Mouse (Mus musculus): ENCODE data around the gene Plek. TPM values are rescaled to one million over a fixed set of nuclear protein-coding genes. Genes with fewer than 3 reads are reported as not detected.

Gene Plek
- polyA plus RNA-seq (2015; fragmentation: Nextera tagmentation; extraction: Ambion mirVana): 0.93 and 0.98 TPM in 2 replicates

GRCm38 (mm10) chr11:17051545-17052475 lies at the start of gene Plek, which contains the start of gene Cnrip1:
TSS of gene Plek (minus strand) at chr11:17052381.
TSS of gene Cnrip1 (plus strand) at chr11:17051586.
- DNase-seq (ENCODE audit: low spot score) (peak; percentile 41), ATAC-seq (ENCODE audit: low FRiP score, low TSS enrichment) (peak; percentile 89; the same call in 1 of the 2 replicates)
- peak within 1 kb of the TSS; percentile 71 for H3K9ac ChIP-seq (ENCODE audit: low read length)
- TF ChIP-seq CTCF (IDR thresholded peaks at IDR 0.05; ENCODE audit: low read depth) (no peak), EP300 (optimal IDR thresholded peaks at IDR 0.05) (no peak)
- H3K27me3 ChIP-seq (ENCODE audit: control insufficient read depth, insufficient read depth, low read length): no peaks in the 10 kb centered on the region
- H3K4me3 ChIP-seq (ENCODE audit: low read depth, low read length): peak within 1 kb of the TSS; percentile 57
- H3K9me3 ChIP-seq (ENCODE audit: control insufficient read depth, low read length): no peaks in the 10 kb centered on the region
- H3K4me1 ChIP-seq (replicated peaks; ENCODE audit: control insufficient read depth, insufficient read depth): no peaks in the 10 kb centered on the region
- peak within 1 kb of the TSS; percentile 63 for H3K4me2 ChIP-seq (replicated peaks; ENCODE audit: low read depth)
- H3K36me3 ChIP-seq (ENCODE audit: control insufficient read depth, insufficient read depth, low read length): no peaks in the 10 kb centered on the region
- H3K27ac ChIP-seq (replicated peaks): peak within 1 kb of the TSS; percentile 81
- 2% methylated on average over 37 of the region's 38 CpGs for WGBS

GRCm38 (mm10) chr11:17086106-17086505 lies 33.9 kb upstream of the Plek start:
- TF ChIP-seq EP300 (optimal IDR thresholded peaks at IDR 0.05) (no peak), CTCF (IDR thresholded peaks at IDR 0.05; ENCODE audit: low read depth) (no peak)
- Histone ChIP-seq H3K27me3 (ENCODE audit: control insufficient read depth, insufficient read depth, low read length) (no peaks in the 10 kb centered on the region), H3K9ac (ENCODE audit: low read length) (no peak overlapping the region), H3K27ac (replicated peaks) (no peak overlapping the region), H3K36me3 (ENCODE audit: control insufficient read depth, insufficient read depth, low read length) (no peaks in the 10 kb centered on the region), H3K4me3 (ENCODE audit: low read depth, low read length) (no peak overlapping the region), H3K4me2 (replicated peaks; ENCODE audit: low read depth) (no peak overlapping the region), H3K9me3 (ENCODE audit: control insufficient read depth, low read length) (no peaks in the 10 kb centered on the region), H3K4me1 (replicated peaks; ENCODE audit: control insufficient read depth, insufficient read depth) (no peaks in the 10 kb centered on the region)
- DNase-seq (ENCODE audit: low spot score): no peak
- peak; percentile 49; the same call in 1 of the 2 replicates for ATAC-seq (ENCODE audit: low FRiP score, low TSS enrichment)
- 9% methylated on average over 5 of the region's 5 CpGs for WGBS

- H3K9ac ChIP-seq (ENCODE audit: low read length): no peak overlapping the region
- ATAC-seq (ENCODE audit: low FRiP score, low TSS enrichment): no peak
- TF ChIP-seq CTCF (IDR thresholded peaks at IDR 0.05; ENCODE audit: low read depth) (no peak), EP300 (optimal IDR thresholded peaks at IDR 0.05) (no peak)
- H3K9me3 ChIP-seq (ENCODE audit: control insufficient read depth, low read length): no peaks in the 10 kb centered on the region
- no peak overlapping the region for H3K27ac ChIP-seq (replicated peaks)
- no peaks in the 10 kb centered on the region for H3K27me3 ChIP-seq (ENCODE audit: control insufficient read depth, insufficient read depth, low read length)
- H3K4me1 ChIP-seq (replicated peaks; ENCODE audit: control insufficient read depth, insufficient read depth): no peaks in the 10 kb centered on the region
- no peak overlapping the region for H3K4me3 ChIP-seq (ENCODE audit: low read depth, low read length)
- WGBS: 37% methylated on average over 1 of the region's 1 CpGs
- no peak overlapping the region for H3K4me2 ChIP-seq (replicated peaks; ENCODE audit: low read depth)
- DNase-seq (ENCODE audit: low spot score): no peak
- H3K36me3 ChIP-seq (ENCODE audit: control insufficient read depth, insufficient read depth, low read length): no peaks in the 10 kb centered on the region
Observed at GRCm38 (mm10) chr11:17083866-17084265, 31.7 kb upstream of the Plek start.

- Histone ChIP-seq H3K9me3 (ENCODE audit: control insufficient read depth, low read length) (no peaks in the 10 kb centered on the region), H3K27me3 (ENCODE audit: control insufficient read depth, insufficient read depth, low read length) (no peaks in the 10 kb centered on the region), H3K36me3 (ENCODE audit: control insufficient read depth, insufficient read depth, low read length) (no peaks in the 10 kb centered on the region), H3K27ac (replicated peaks) (no peak overlapping the region), H3K4me3 (ENCODE audit: low read depth, low read length) (no peak overlapping the region), H3K9ac (ENCODE audit: low read length) (no peak overlapping the region), H3K4me1 (replicated peaks; ENCODE audit: control insufficient read depth, insufficient read depth) (no peaks in the 10 kb centered on the region), H3K4me2 (replicated peaks; ENCODE audit: low read depth) (no peak overlapping the region)
- 84% methylated on average over 3 of the region's 3 CpGs for WGBS
- no peak for TF ChIP-seq EP300 (optimal IDR thresholded peaks at IDR 0.05)
- no peak for TF ChIP-seq CTCF (IDR thresholded peaks at IDR 0.05; ENCODE audit: low read depth)
- ATAC-seq (ENCODE audit: low FRiP score, low TSS enrichment) (no peak), DNase-seq (ENCODE audit: low spot score) (no peak)
Observed at GRCm38 (mm10) chr11:17083455-17083854, 31.3 kb upstream of the Plek start.

- no peaks in the 10 kb centered on the region for H3K4me1 ChIP-seq (replicated peaks; ENCODE audit: control insufficient read depth, insufficient read depth)
- no peak for DNase-seq (ENCODE audit: low spot score)
- H3K27ac ChIP-seq (replicated peaks): no peak overlapping the region
- H3K36me3 ChIP-seq (ENCODE audit: control insufficient read depth, insufficient read depth, low read length): no peaks in the 10 kb centered on the region
- 39% methylated on average over 2 of the region's 2 CpGs for WGBS
- no peak; the same call in 1 of the 2 replicates for ATAC-seq (ENCODE audit: low FRiP score, low TSS enrichment)
- H3K9me3 ChIP-seq (ENCODE audit: control insufficient read depth, low read length): no peaks in the 10 kb centered on the region
- H3K4me3 ChIP-seq (ENCODE audit: low read depth, low read length): no peak overlapping the region
- TF ChIP-seq CTCF (IDR thresholded peaks at IDR 0.05; ENCODE audit: low read depth) (peak; percentile 85), EP300 (optimal IDR thresholded peaks at IDR 0.05) (no peak)
- H3K27me3 ChIP-seq (ENCODE audit: control insufficient read depth, insufficient read depth, low read length): no peaks in the 10 kb centered on the region
- no peak overlapping the region for H3K9ac ChIP-seq (ENCODE audit: low read length)
- H3K4me2 ChIP-seq (replicated peaks; ENCODE audit: low read depth): no peak overlapping the region
Observed at GRCm38 (mm10) chr11:17082953-17083352, 30.8 kb upstream of the Plek start.

- H3K4me3 ChIP-seq (ENCODE audit: low read depth, low read length): no peak overlapping the region
- no peaks in the 10 kb centered on the region for H3K9me3 ChIP-seq (ENCODE audit: control insufficient read depth, low read length)
- no peak for DNase-seq (ENCODE audit: low spot score)
- no peak overlapping the region for H3K9ac ChIP-seq (ENCODE audit: low read length)
- ATAC-seq (ENCODE audit: low FRiP score, low TSS enrichment): no peak
- TF ChIP-seq EP300 (optimal IDR thresholded peaks at IDR 0.05) (no peak), CTCF (IDR thresholded peaks at IDR 0.05; ENCODE audit: low read depth) (no peak)
- no peak overlapping the region for H3K27ac ChIP-seq (replicated peaks)
- no peaks in the 10 kb centered on the region for H3K4me1 ChIP-seq (replicated peaks; ENCODE audit: control insufficient read depth, insufficient read depth)
- H3K36me3 ChIP-seq (ENCODE audit: control insufficient read depth, insufficient read depth, low read length): no peaks in the 10 kb centered on the region
- 65% methylated on average over 3 of the region's 3 CpGs for WGBS
- H3K27me3 ChIP-seq (ENCODE audit: control insufficient read depth, insufficient read depth, low read length): no peaks in the 10 kb centered on the region
- no peak overlapping the region for H3K4me2 ChIP-seq (replicated peaks; ENCODE audit: low read depth)
Observed at GRCm38 (mm10) chr11:17082086-17082485, 29.9 kb upstream of the Plek start.

All from stomach, postnatal 0 days (tissue).